Mouse (Mus musculus): ENCODE results near the gene Kcnip4. TPM values are rescaled to one million over a fixed set of nuclear protein-coding genes. Genes with fewer than 3 reads are reported as not detected.

The Kcnip4 gene
- polyA plus RNA-seq, 1 experiment from 2014 or later = 0.05 TPM

DNA sequence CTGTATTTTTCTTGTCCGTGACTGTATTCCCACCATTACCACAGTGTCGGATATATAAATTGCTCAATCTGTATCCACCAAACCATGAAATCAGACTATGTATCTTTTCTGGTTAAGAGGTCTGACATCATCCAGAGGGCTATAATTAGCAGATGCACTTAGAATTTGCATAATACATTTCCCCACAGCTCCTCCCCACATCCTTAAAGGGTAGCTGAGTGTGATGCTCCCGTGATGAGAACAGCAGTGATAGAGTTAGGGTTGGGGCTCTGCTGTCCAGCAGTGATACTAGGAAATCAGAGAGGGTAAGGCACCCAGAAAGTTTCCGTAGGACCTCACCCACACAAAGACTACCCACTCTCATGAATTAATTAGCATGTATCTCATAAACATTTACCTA lies 1006.7 kb downstream of the Kcnip4 start:
- no peaks in the 10 kb centered on the region for H3K4me1 ChIP-seq (ENCODE audit: insufficient read depth)
- TF ChIP-seq CTCF (IDR thresholded peaks at IDR 0.05; ENCODE audit: low read depth) (no peak), EP300 (IDR thresholded peaks at IDR 0.05; ENCODE audit: low read depth) (no peak)
- no peaks in the 10 kb centered on the region for H3K27me3 ChIP-seq (ENCODE audit: insufficient read depth, low read length)
- no peak overlapping the region for H3K4me2 ChIP-seq (ENCODE audit: low read depth, low read length)
- DNase-seq (no peak), ATAC-seq (no peak)
- no peaks in the 10 kb centered on the region for H3K9me3 ChIP-seq (ENCODE audit: low read length)
- no peak overlapping the region for H3K27ac ChIP-seq (ENCODE audit: low read depth)
- no peak overlapping the region for H3K9ac ChIP-seq (replicated peaks)
- 69% methylated on average over 4 of the region's 4 CpGs for WGBS (ENCODE audit: insufficient replicate concordance)
- H3K36me3 ChIP-seq (replicated peaks; ENCODE audit: insufficient read depth, low read length) = no peaks in the 10 kb centered on the region
- H3K4me3 ChIP-seq (ENCODE audit: low read depth, low read length) = no peak overlapping the region

- Histone ChIP-seq H3K4me1 (ENCODE audit: insufficient read depth) (no peaks in the 10 kb centered on the region), H3K27ac (ENCODE audit: low read depth) (no peak overlapping the region), H3K4me2 (ENCODE audit: low read depth, low read length) (no peak overlapping the region), H3K27me3 (ENCODE audit: insufficient read depth, low read length) (no peaks in the 10 kb centered on the region), H3K4me3 (ENCODE audit: low read depth, low read length) (no peak overlapping the region), H3K9me3 (ENCODE audit: low read length) (no peaks in the 10 kb centered on the region), H3K9ac (replicated peaks) (no peak overlapping the region), H3K36me3 (replicated peaks; ENCODE audit: insufficient read depth, low read length) (no peaks in the 10 kb centered on the region)
- no peak for TF ChIP-seq CTCF (IDR thresholded peaks at IDR 0.05; ENCODE audit: low read depth)
- no peak for TF ChIP-seq EP300 (IDR thresholded peaks at IDR 0.05; ENCODE audit: low read depth)
- no peak for ATAC-seq
- DNase-seq = no peak
- 71% methylated on average over 1 of the region's 1 CpGs for WGBS (ENCODE audit: insufficient replicate concordance)
These were observed 1011.4 kb downstream of the Kcnip4 start for GRCm38 (mm10) chr5:48513354-48513753.

GRCm38 (mm10) chr5:48511357-48511756 lies 1013.4 kb downstream of the Kcnip4 start:
- Histone ChIP-seq H3K27ac (ENCODE audit: low read depth) (no peak overlapping the region), H3K4me1 (ENCODE audit: insufficient read depth) (no peaks in the 10 kb centered on the region), H3K4me2 (ENCODE audit: low read depth, low read length) (no peak overlapping the region), H3K4me3 (ENCODE audit: low read depth, low read length) (no peak overlapping the region), H3K36me3 (replicated peaks; ENCODE audit: insufficient read depth, low read length) (no peaks in the 10 kb centered on the region), H3K9me3 (ENCODE audit: low read length) (no peaks in the 10 kb centered on the region), H3K9ac (replicated peaks) (no peak overlapping the region), H3K27me3 (ENCODE audit: insufficient read depth, low read length) (no peaks in the 10 kb centered on the region)
- no peak for ATAC-seq
- no peak for DNase-seq
- no peak for TF ChIP-seq CTCF (IDR thresholded peaks at IDR 0.05; ENCODE audit: low read depth)
- TF ChIP-seq EP300 (IDR thresholded peaks at IDR 0.05; ENCODE audit: low read depth) = no peak
- 26% methylated on average over 1 of the region's 1 CpGs for WGBS (ENCODE audit: insufficient replicate concordance)

GRCm38 (mm10) chr5:48510241-48510640 lies 1014.5 kb downstream of the Kcnip4 start:
- Histone ChIP-seq H3K27me3 (ENCODE audit: insufficient read depth, low read length) (no peaks in the 10 kb centered on the region), H3K4me3 (ENCODE audit: low read depth, low read length) (no peak overlapping the region), H3K4me2 (ENCODE audit: low read depth, low read length) (no peak overlapping the region), H3K36me3 (replicated peaks; ENCODE audit: insufficient read depth, low read length) (no peaks in the 10 kb centered on the region), H3K27ac (ENCODE audit: low read depth) (no peak overlapping the region), H3K9me3 (ENCODE audit: low read length) (no peaks in the 10 kb centered on the region), H3K4me1 (ENCODE audit: insufficient read depth) (no peaks in the 10 kb centered on the region), H3K9ac (replicated peaks) (no peak overlapping the region)
- 73% methylated on average over 12 of the region's 12 CpGs for WGBS (ENCODE audit: insufficient replicate concordance)
- TF ChIP-seq EP300 (IDR thresholded peaks at IDR 0.05; ENCODE audit: low read depth) (no peak), CTCF (IDR thresholded peaks at IDR 0.05; ENCODE audit: low read depth) (no peak)
- no peak for ATAC-seq
- no peak for DNase-seq

- Histone ChIP-seq H3K4me3 (ENCODE audit: low read depth, low read length) (no peak overlapping the region), H3K4me1 (ENCODE audit: insufficient read depth) (no peaks in the 10 kb centered on the region)
These were observed 1015.3 kb downstream of the Kcnip4 start for GRCm38 (mm10) chr5:48509194-48509930.

GRCm38 (mm10) chr5:48503094-48503493 lies 1021.6 kb downstream of the Kcnip4 start:
- no peak overlapping the region for H3K27ac ChIP-seq (ENCODE audit: low read depth)
- ATAC-seq = no peak
- no peak overlapping the region for H3K4me2 ChIP-seq (ENCODE audit: low read depth, low read length)
- H3K27me3 ChIP-seq (ENCODE audit: insufficient read depth, low read length) = no peaks in the 10 kb centered on the region
- H3K4me3 ChIP-seq (ENCODE audit: low read depth, low read length) = no peak overlapping the region
- WGBS (ENCODE audit: insufficient replicate concordance) = 53% methylated on average over 3 of the region's 3 CpGs
- TF ChIP-seq CTCF (IDR thresholded peaks at IDR 0.05; ENCODE audit: low read depth) (no peak), EP300 (IDR thresholded peaks at IDR 0.05; ENCODE audit: low read depth) (no peak)
- H3K4me1 ChIP-seq (ENCODE audit: insufficient read depth) = no peaks in the 10 kb centered on the region
- no peak overlapping the region for H3K9ac ChIP-seq (replicated peaks)
- H3K36me3 ChIP-seq (replicated peaks; ENCODE audit: insufficient read depth, low read length) = no peaks in the 10 kb centered on the region
- H3K9me3 ChIP-seq (ENCODE audit: low read length) = no peaks in the 10 kb centered on the region
- no peak for DNase-seq

More at GRCm38 (mm10) chr5:48509194-48509930, 1015.3 kb downstream of the Kcnip4 start:
- H3K27ac ChIP-seq (ENCODE audit: low read depth) = no peak overlapping the region
- no peaks in the 10 kb centered on the region for H3K9me3 ChIP-seq (ENCODE audit: low read length)
- ATAC-seq = no peak
- H3K4me2 ChIP-seq (ENCODE audit: low read depth, low read length) = 0 out of 2 replicates have a peak overlapping the region, but pooled peaks have one; percentile 10
- no peak for DNase-seq
- H3K27me3 ChIP-seq (ENCODE audit: insufficient read depth, low read length) = no peaks in the 10 kb centered on the region
- no peak overlapping the region for H3K9ac ChIP-seq (replicated peaks)
- no peak for TF ChIP-seq CTCF (IDR thresholded peaks at IDR 0.05; ENCODE audit: low read depth)
- TF ChIP-seq EP300 (IDR thresholded peaks at IDR 0.05; ENCODE audit: low read depth) = no peak
- WGBS (ENCODE audit: insufficient replicate concordance) = 52% methylated on average over 18 of the region's 18 CpGs
- H3K36me3 ChIP-seq (replicated peaks; ENCODE audit: insufficient read depth, low read length) = no peaks in the 10 kb centered on the region

Data from liver, postnatal 0 days (tissue).